Mouse (Mus musculus) spleen, adult 12 weeks (tissue): ENCODE data around the gene Cypt12.

Experiments
- DNase-seq: peaks from one replicate; pipeline ENCODE4 v3.0.0; 2022; ENCODE audit warnings: low spot score

Cypt12 gene

GRCm38 (mm10) chr3:17948299-17948698 lies at the start of gene Cypt12:
Cypt12 (plus strand) TSS chr3:17948410.
- DNase-seq, result no peak

- DNase-seq, result no peak
Measured at GRCm38 (mm10) chr3:17913796-17914195, 34.4 kb upstream of the Cypt12 start.

GRCm38 (mm10) chr3:17940206-17940605 lies 8.0 kb upstream of the Cypt12 start:
- no peak for DNase-seq
